Mouse (Mus musculus) intestine, embryonic 16.5 days (tissue): ENCODE results near the gene 1700029I15Rik. TPM values are rescaled to one million over a fixed set of nuclear protein-coding genes. Genes with fewer than 3 reads are reported as not detected.

Experiments
- ATAC-seq: fragments of 200-750 bp; cut with Nextera tagmentation; 2 replicates; pipeline ENCODE4 v1.8.0; 2017; ENCODE audit warnings: moderate TSS enrichment, moderate library complexity
- H3K27ac ChIP-seq: fragments of 300-500 bp; sonication (generic); 2 replicates; pipeline ENCODE4 v1.5.1; 2014; ENCODE audit warnings: mild to moderate bottlenecking, low read length
- H3K27me3 ChIP-seq: fragments of 300-500 bp; sonication (generic); replicated peaks from 2 replicates; pipeline ENCODE4 v1.6.1; 2014; ENCODE audit warnings: low read length, control low read depth, mixed read lengths; ENCODE audit not compliant: control insufficient read depth, insufficient read depth
- H3K36me3 ChIP-seq: fragments of 300-500 bp; sonication (generic); 2 replicates; pipeline ENCODE4 v1.6.1; 2014; ENCODE audit warnings: low read length, control low read depth; ENCODE audit not compliant: control insufficient read depth, insufficient read depth
- H3K4me1 ChIP-seq: fragments of 300-500 bp; sonication (generic); 2 replicates; pipeline ENCODE4 v1.6.1; 2014; ENCODE audit warnings: low read length, control low read depth, mixed read lengths; ENCODE audit not compliant: control insufficient read depth, insufficient read depth
- H3K4me2 ChIP-seq: fragments of 300-500 bp; sonication (generic); 2 replicates; pipeline ENCODE4 v1.6.1; 2014; ENCODE audit warnings: low read depth, low read length, control low read depth
- H3K4me3 ChIP-seq: fragments of 300-500 bp; sonication (generic); 2 replicates; pipeline ENCODE4 v1.5.1; 2014; ENCODE audit warnings: mild to moderate bottlenecking, low read length
- H3K9ac ChIP-seq: fragments of 300-500 bp; sonication (generic); 2 replicates; pipeline ENCODE4 v1.6.1; 2014; ENCODE audit warnings: low read depth, low read length
- H3K9me3 ChIP-seq: fragments of 300-500 bp; sonication (generic); 2 replicates; pipeline ENCODE4 v1.6.1; 2016; ENCODE audit warnings: low read length, control low read depth; ENCODE audit not compliant: control insufficient read depth
- WGBS: fragments of 180-500 bp; shearing (Covaris S2); extraction: QIAGEN DNeasy Blood & Tissue Kit; methylation state at CpG from one replicate; pipeline ENCODE4 v1.1.7; 2014; 5-methylcytosine and 5-hydroxymethylcytosine counted together
- polyA plus RNA-seq: library from polyadenylated mRNA; unstranded; fragments of >200 nt; fragmentation: Nextera tagmentation; extraction: Ambion mirVana; gene quantifications from 2 replicates; pipeline ENCODE4 v1.2.1, GENCODE M21; 2015

1700029I15Rik gene
- polyA plus RNA-seq, 1 experiment from 2014 or later = 5.0 TPM

DNA sequence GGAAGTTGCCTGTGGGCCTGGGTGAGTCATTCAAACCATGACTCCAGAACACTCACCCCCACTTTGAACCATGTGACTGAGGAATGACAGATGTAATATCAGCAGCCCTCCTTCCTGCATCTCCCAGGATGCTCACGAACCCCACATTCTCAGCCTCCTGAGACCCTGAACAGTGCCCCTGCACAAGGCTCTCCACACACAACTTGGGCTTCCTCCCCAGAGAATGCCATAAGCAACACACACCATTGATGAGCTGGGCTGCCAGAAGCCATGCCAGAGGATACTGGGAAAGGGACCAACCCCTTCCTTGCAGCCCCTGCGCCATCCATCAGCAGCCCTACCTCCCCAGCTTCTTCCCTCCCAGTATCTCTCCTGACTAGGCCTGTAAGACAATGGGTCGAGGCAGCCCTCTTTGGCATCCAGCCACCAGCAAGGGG, 5.8 kb downstream of the 1700029I15Rik start:
- 51% methylated on average over 3 of the region's 3 CpGs for WGBS
- peak overlapping the region; percentile 60 for H3K4me3 ChIP-seq
- no peak for ATAC-seq
- peak overlapping the region; percentile 64 for H3K4me2 ChIP-seq
- no peak overlapping the region for H3K27ac ChIP-seq
- H3K4me1 ChIP-seq = peaks cover 30% of the 10 kb centered on the region
- no peaks in the 10 kb centered on the region for H3K9me3 ChIP-seq
- H3K36me3 ChIP-seq = 0 out of 2 replicates have a peak, but pooled peaks cover 3% of the 10 kb centered on the region
- peak overlapping the region; percentile 63 for H3K9ac ChIP-seq
- no peaks in the 10 kb centered on the region for H3K27me3 ChIP-seq

DNA sequence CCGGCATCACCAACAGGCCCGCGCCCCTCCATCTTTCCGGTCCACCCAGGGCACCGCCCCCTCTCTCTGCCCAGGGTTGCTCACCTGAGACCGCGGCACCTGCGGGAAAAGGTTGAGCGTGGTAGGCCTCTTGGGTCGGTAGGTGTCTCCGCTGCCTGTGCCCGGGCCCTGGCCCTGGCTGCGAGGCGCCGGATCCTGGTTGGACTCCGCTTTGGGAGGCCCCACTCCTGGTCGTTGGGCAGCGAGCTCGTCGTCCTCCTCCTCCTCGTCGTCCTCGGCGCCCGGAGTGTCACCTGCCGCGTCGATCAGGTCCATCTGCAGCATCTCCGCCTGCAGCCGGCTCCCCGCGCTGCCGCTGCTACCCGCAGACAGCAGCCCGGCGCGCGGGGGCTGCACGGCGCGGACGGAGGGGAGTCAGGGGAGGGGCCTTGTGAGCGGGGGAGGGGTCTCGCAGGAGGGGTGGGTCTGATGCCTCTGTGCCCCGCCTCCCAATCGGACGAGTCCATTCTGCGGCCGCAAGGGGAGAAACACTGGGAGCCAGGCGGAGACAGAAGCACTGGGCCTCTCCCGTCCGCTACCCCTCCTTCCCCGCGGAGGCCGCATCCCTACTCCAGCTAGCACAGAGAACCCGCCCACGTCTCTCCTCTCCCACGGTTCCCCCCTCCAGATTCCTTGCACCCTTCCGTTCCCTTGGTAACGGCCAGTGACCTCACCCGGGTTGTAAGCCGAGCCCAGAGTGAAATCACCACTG, 6.7 kb downstream of the 1700029I15Rik start:
- H3K4me3 ChIP-seq = peak overlapping the region; percentile 60
- under 1% methylated on average over 60 of the region's 62 CpGs for WGBS
- H3K27ac ChIP-seq = peak overlapping the region; percentile 43; the same call in 1 of the 2 replicates
- H3K4me1 ChIP-seq = peaks cover 30% of the 10 kb centered on the region
- peak overlapping the region; percentile 64 for H3K4me2 ChIP-seq
- no peaks in the 10 kb centered on the region for H3K9me3 ChIP-seq
- H3K27me3 ChIP-seq = no peaks in the 10 kb centered on the region
- 0 out of 2 replicates have a peak, but pooled peaks cover 3% of the 10 kb centered on the region for H3K36me3 ChIP-seq
- peak overlapping the region; percentile 63 for H3K9ac ChIP-seq
- peak; percentile 88 for ATAC-seq

DNA sequence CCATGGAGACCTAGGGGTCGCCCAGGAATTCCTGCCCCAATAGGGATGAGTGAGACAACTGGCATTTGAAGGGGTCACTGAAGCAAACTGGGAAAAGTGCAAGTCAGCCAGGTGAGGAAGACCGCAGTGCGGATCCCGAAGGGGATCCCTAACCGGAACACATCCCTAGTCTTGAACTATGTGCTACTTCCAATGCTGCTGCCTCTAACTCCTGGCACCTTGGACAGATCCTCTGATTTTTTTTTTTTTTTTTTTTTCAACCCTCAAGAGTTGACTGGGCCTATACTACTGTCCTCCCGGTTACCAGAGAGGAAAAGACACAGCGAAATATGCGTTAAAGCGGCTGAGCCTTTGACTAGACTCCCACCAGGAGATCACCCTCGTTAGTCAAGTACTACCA, 7.3 kb downstream of the 1700029I15Rik start:
- Histone ChIP-seq H3K9ac (no peak overlapping the region), H3K27ac (no peak overlapping the region)

DNA sequence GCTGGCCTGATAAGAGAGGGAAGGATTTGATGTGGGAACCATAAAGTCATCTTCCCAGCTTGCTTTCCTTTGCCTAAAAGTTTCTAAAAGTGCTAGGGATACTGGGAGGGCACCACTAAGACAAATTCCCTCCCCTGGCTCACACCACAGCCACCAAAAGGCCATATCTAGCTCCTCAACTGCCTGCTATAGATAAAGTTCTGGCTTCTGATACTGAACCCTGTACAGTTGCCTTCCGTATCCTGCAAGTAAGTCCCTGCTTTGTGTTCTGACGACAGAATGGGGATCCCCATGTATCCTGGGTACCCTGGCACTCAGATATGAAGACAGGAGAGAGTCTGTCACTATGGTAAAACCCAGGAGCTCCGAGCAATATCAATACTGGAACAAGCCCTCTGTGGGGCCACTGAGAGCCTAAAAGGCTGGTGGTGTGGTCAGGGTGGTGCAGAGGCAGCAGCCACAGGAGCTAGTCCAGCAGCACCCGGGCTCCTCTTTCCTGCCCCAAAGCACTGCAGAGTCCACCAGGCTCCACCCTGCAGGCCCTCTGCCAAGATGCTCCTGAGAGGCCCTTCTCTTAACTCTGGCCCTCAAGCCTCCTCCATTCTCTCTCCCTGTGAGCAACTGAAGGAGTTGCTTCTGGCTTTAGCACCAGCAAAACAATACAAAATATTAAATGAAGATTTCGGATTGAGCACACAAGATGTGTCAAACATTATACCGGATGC, 8.0 kb downstream of the 1700029I15Rik start:
- Histone ChIP-seq H3K27ac (no peak overlapping the region), H3K36me3 (0 out of 2 replicates have a peak, but pooled peaks cover 3% of the 10 kb centered on the region), H3K4me2 (no peak overlapping the region), H3K9me3 (no peaks in the 10 kb centered on the region), H3K4me3 (no peak overlapping the region), H3K9ac (no peak overlapping the region), H3K4me1 (peaks cover 30% of the 10 kb centered on the region), H3K27me3 (no peaks in the 10 kb centered on the region)
- 72% methylated on average over 6 of the region's 6 CpGs for WGBS
- no peak for ATAC-seq

More for the DNA sequence above, 7.3 kb downstream of the 1700029I15Rik start:
- Histone ChIP-seq H3K9me3 (no peaks in the 10 kb centered on the region), H3K4me1 (peaks cover 30% of the 10 kb centered on the region), H3K4me2 (peak overlapping the region; percentile 64), H3K4me3 (peak overlapping the region; percentile 60), H3K36me3 (0 out of 2 replicates have a peak, but pooled peaks cover 3% of the 10 kb centered on the region), H3K27me3 (no peaks in the 10 kb centered on the region)
- peak; percentile 27 for ATAC-seq
- WGBS = 5% methylated on average over 10 of the region's 10 CpGs

DNA sequence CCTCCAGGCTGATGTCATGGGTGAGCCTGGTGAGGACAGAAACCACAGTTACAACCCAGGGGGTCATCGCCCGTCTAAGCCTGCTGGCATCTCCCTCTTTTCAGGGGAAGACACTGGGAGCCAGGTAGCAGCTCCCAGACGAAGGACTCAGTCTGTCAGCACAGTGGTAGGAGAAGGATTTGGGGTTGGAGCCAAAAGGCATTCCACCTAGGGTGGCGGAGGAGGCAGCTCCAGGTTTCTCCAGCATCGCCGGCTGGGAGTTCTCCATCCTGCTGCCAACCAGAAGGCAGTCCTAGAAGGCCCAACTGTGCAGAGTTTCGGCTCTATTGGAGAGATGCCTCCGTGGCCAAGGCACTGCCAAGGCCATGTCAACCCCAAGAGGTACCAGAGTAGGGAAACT, 8.8 kb downstream of the 1700029I15Rik start:
- Histone ChIP-seq H3K4me3 (no peak overlapping the region), H3K9me3 (no peaks in the 10 kb centered on the region), H3K9ac (no peak overlapping the region), H3K27me3 (no peaks in the 10 kb centered on the region), H3K36me3 (0 out of 2 replicates have a peak, but pooled peaks cover 2% of the 10 kb centered on the region), H3K4me1 (peaks cover 30% of the 10 kb centered on the region), H3K4me2 (peak overlapping the region; percentile 48; the same call in 1 of the 2 replicates), H3K27ac (no peak overlapping the region)
- ATAC-seq = no peak
- 86% methylated on average over 8 of the region's 8 CpGs for WGBS

DNA sequence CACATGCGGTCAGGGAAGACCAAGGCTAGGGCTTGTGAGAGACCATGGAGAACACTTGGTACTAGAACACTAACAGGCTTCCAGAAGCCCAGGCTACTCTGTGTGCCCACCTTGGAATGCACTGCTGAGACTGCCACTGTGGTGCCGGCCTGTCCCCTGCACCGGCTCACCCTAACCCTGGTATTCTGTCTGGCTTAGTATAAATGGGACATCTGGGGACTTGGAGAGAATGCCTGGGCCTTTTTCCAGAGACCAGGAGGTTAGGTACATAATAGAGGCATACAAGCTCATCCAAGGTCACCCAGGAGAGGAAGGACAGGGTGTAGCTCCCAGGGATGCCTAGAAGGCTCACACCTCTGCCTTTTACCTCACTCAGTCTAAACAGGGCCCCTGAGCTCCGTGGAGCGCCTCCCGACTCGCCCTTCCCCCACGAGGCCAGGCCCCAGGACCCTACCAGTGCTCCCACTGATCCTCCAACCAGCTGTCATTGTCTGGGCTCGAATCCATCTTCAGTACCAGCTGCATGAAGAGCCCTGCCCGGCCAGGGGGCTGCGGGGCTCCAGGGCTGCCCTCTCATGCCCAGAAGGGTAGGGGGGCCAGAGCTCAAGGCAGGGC, 9.5 kb downstream of the 1700029I15Rik start:
- H3K9ac ChIP-seq = peak overlapping the region; percentile 63
- no peak for ATAC-seq
- H3K36me3 ChIP-seq = no peaks in the 10 kb centered on the region
- no peaks in the 10 kb centered on the region for H3K9me3 ChIP-seq
- H3K4me3 ChIP-seq = peak overlapping the region; percentile 41
- WGBS = 30% methylated on average over 11 of the region's 11 CpGs
- no peaks in the 10 kb centered on the region for H3K27me3 ChIP-seq
- H3K4me2 ChIP-seq = peak overlapping the region; percentile 48
- H3K4me1 ChIP-seq = peaks cover 30% of the 10 kb centered on the region
- H3K27ac ChIP-seq = peak overlapping the region; percentile 55

DNA sequence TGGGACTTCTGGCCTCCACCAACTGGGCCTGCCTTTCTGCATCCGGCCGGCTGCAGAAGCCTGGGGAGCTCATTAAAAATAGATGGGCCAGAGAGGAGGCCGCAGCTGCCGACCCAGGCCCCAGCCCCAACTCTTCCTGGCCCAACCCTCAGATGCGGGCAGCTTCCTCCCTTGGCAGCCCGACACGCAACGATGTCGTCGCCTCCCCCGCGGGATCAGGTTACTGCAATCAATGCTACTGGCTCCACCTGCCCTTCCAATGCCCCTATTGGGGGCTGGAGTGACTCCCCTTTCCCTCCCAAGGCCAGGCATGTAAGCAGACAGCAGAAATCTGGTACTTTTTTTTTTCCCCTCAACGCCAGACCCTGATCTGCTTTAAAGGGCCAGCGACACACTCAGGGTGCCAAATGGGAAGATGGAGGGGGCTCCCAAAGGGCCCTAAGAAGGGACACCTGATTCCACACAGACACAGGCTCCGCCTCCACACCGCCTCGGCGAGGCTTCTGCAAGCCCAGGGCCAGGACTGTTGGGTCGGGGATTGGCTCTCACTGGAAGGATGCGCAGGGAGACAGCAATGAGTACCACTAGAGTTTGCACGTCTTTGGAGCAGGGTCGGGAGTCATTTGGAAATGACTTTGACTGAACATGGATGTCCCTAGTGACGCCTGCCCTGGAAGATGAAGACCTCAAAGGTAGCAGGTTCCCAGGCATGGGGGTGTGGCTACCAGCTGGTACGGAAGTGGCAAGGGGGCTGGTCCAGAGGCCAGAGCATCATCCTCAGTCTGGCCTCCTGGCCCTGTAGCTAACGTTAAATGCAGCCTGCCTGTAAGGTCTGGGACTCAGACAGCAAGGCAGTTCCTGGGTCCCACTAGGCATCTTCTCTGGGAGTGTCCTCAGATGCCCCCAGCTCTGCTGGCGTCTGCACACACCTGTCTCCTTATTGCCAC, 10.3 kb downstream of the 1700029I15Rik start:
- no peak for ATAC-seq
- WGBS = 6% methylated on average over 26 of the region's 26 CpGs
- H3K4me2 ChIP-seq = peak overlapping the region; percentile 48
- peak overlapping the region; percentile 63 for H3K9ac ChIP-seq
- no peaks in the 10 kb centered on the region for H3K36me3 ChIP-seq
- no peaks in the 10 kb centered on the region for H3K9me3 ChIP-seq
- peak overlapping the region; percentile 55 for H3K27ac ChIP-seq
- no peaks in the 10 kb centered on the region for H3K27me3 ChIP-seq
- peaks cover 28% of the 10 kb centered on the region for H3K4me1 ChIP-seq
- peak overlapping the region; percentile 41 for H3K4me3 ChIP-seq

DNA sequence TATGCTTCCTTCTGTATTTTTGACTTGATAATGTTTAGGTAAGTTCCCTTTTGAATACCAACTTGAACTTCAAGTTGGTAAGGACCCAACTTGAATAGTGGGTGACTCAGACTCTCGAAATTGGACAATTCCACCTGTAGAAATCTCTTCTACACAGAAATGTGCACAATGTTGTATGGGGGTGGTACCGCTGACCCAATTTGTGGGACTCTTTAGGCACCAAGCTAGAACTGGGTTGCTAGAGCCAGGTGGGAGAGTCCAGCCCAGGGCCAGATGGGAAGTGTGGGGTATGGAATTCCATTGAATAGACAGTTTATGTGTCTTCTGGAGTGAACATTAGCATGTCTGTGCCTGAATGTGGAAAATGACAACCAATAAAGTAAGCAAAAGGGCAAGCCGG, 13.2 kb downstream of the 1700029I15Rik start:
- ATAC-seq = no peak
- 0 out of 2 replicates have a peak, but pooled peaks cover 1% of the 10 kb centered on the region for H3K27me3 ChIP-seq
- no peak overlapping the region for H3K4me3 ChIP-seq
- H3K4me2 ChIP-seq = no peak overlapping the region
- H3K9ac ChIP-seq = no peak overlapping the region
- no peaks in the 10 kb centered on the region for H3K36me3 ChIP-seq
- H3K9me3 ChIP-seq = no peaks in the 10 kb centered on the region
- WGBS = 79% methylated on average over 3 of the region's 3 CpGs
- H3K4me1 ChIP-seq = peaks cover 12% of the 10 kb centered on the region
- no peak overlapping the region for H3K27ac ChIP-seq
